Mouse (Mus musculus) cortical plate, adult 2 months (tissue): ENCODE results near the gene Chil1. TPM values are rescaled to one million over a fixed set of nuclear protein-coding genes. Genes with fewer than 3 reads are reported as not detected.
A peak's percentile ranks its signal among the peaks of the same experiment; 100 is the strongest.

Source experiments
- H3K27ac ChIP-seq: fragments of 200-500 bp; 2 replicates; pipeline ENCODE4 v1.5.1; 2012; ENCODE audit warnings: low read length, control low read depth, inconsistent platforms; ENCODE audit not compliant: insufficient read depth
- H3K4me1 ChIP-seq: fragments of 200-500 bp; 2 replicates; pipeline ENCODE4 v1.6.1; 2011; ENCODE audit warnings: low read length; ENCODE audit not compliant: control insufficient read depth, insufficient read depth
- H3K4me3 ChIP-seq: fragments of 200-500 bp; 2 replicates; pipeline ENCODE4 v1.5.1; 2011; ENCODE audit warnings: mild to moderate bottlenecking, low read length, control low read depth; ENCODE audit not compliant: insufficient read depth
- CTCF ChIP-seq: fragments of 200-500 bp; IDR thresholded peaks from 2 replicates; pipeline ENCODE4 v1.5.1; 2011; ENCODE audit warnings: mild to moderate bottlenecking, control low read depth, low read length; ENCODE audit not compliant: insufficient read depth; ENCODE audit errors: extremely low read depth
- POLR2A ChIP-seq: fragments of 200-500 bp; IDR thresholded peaks from 2 replicates; pipeline ENCODE4 v1.6.1; 2011; ENCODE audit warnings: mild to moderate bottlenecking, low read length, control low read depth; ENCODE audit not compliant: insufficient read depth; ENCODE audit errors: extremely low read depth
- polyA plus RNA-seq: library from polyadenylated mRNA; depleted of rRNA; stranded (reverse); fragments of >200 nt; gene quantifications from 2 replicates; pipeline ENCODE4 v1.2.3, GENCODE M21; 2012

Chil1 gene
- polyA plus RNA-seq, 1 experiment, result 18.1 TPM

- H3K27ac ChIP-seq, result no peak overlapping the region
- H3K4me1 ChIP-seq, result no peaks in the 10 kb centered on the region; the same call in 1 of the 2 replicates
- no peak for TF ChIP-seq POLR2A
- no peak overlapping the region for H3K4me3 ChIP-seq
These were observed 30.4 kb downstream of the Chil1 start for GRCm38 (mm10) chr1:134212351-134212750.

GRCm38 (mm10) chr1:134213405-134213804 is 31.4 kb downstream of the Chil1 start:
- Histone ChIP-seq H3K4me1 (peaks cover 3% of the 10 kb centered on the region), H3K27ac (no peak overlapping the region), H3K4me3 (no peak overlapping the region)
- TF ChIP-seq CTCF (no peak), POLR2A (no peak)

DNA sequence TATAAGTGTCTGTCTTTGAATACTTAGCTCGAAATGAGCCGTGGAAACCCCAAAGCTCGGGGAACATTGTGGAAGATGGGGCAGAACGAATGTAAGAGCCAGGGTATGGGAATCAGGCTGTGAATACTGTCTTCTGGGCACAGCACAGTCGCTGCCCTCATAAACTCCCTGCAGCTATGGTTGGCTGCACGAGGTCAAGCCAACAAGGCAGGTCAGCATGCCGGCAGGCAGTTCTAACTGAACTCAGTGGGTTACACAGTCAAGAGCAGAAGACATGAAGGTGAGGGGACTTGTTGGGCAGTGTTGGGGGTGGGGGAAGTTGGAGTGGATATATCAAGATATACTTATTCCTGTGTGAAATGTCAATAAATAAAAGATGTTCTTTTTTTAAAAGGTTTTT is 33.1 kb downstream of the Chil1 start:
- TF ChIP-seq CTCF (no peak), POLR2A (no peak)
- Histone ChIP-seq H3K4me3 (no peak overlapping the region), H3K4me1 (peaks cover 14% of the 10 kb centered on the region), H3K27ac (no peak overlapping the region)

DNA sequence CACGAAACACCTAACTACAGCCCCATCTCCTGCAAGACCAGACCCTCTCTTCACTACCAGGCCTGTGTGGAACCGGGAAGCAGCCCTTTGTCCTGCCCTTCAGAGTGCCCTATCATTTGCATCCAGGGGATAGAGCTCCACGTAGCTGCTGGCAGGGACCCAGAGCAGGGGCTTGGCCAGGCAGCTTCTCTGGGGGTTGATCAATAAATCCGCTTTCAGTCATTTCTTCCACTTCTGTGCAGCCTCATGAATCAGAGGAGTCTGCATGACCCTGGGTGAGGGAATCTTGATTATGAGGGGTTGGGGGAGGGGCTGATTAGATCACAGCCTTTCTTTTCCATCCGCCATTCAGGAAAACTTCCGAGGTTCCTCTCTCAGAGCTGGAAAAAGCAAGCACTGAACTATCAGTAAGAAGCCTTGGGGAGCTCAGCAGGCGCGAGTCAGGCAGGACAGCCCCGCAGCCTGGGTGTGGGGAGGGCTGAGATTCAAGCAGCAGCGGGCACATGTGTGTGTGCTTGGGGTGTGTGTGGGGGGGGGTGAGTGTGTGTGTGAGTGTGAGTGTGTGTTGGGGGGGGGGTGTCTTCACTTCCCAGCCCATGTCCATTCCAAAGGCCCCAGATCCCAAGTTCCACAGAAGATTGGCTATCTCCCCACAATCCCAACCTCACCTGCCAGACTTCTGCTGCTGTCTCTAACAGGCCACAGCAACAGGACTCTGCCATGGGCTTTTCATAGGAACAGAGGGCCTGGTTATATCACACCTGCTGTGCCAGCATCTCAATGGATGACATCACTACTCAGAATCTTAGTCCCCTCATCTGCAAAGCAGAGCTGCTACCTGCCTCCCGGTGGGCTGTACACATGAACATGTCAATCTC is 34.0 kb downstream of the Chil1 start:
- TF ChIP-seq CTCF (no peak), POLR2A (no peak)
- Histone ChIP-seq H3K4me1 (peaks cover 14% of the 10 kb centered on the region), H3K27ac (no peak overlapping the region), H3K4me3 (no peak overlapping the region)

DNA sequence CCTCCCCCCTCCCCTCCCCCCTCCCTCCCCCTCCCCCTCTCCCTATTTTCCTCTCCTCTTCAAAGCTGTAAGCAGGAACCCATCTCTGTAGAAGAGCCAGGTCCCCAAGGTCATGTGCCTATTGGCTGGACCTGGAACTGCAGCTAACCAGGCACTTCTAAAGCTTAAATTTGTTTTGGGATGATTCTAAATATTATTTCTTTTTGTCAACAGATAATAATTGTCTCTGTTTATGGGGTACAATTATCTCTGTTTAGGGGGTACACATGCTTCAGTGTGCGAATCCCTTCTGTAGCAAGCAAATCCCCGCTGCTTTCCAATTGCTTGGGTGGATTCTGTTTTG is 34.6 kb downstream of the Chil1 start:
- no peak overlapping the region for H3K27ac ChIP-seq
- peaks cover 14% of the 10 kb centered on the region for H3K4me1 ChIP-seq
- TF ChIP-seq CTCF (no peak), POLR2A (no peak)
- H3K4me3 ChIP-seq, result no peak overlapping the region

DNA sequence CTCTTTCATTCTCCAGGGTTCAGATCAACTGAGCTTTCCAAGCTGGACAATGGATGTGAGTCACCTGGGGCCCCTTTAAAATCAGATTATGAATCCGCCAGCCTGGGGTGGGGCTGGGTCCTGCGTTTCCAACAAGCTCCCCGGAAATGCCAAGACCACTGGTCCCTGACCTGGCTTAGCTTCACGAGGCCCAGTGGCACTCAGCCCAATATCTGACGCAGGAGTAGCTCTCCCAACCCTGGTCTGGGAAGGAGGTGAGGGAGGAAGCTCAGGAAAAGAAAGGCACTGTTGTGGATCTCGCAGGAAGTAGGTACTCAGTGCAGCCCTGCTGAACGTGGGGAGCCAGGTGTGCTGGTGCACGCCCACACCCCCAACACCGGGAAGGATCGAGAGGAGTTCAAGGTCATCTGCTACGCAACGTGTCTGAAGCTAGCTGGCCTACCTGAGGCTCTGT is 35.1 kb downstream of the Chil1 start:
- Histone ChIP-seq H3K27ac (no peak overlapping the region), H3K4me1 (peaks cover 14% of the 10 kb centered on the region), H3K4me3 (no peak overlapping the region)
- no peak for TF ChIP-seq POLR2A
- TF ChIP-seq CTCF, result no peak

- no peak for TF ChIP-seq POLR2A
- no peak for TF ChIP-seq CTCF
- Histone ChIP-seq H3K4me1 (peaks cover 14% of the 10 kb centered on the region), H3K4me3 (no peak overlapping the region), H3K27ac (no peak overlapping the region)
These were observed 36.0 kb downstream of the Chil1 start for GRCm38 (mm10) chr1:134217942-134218341.

DNA sequence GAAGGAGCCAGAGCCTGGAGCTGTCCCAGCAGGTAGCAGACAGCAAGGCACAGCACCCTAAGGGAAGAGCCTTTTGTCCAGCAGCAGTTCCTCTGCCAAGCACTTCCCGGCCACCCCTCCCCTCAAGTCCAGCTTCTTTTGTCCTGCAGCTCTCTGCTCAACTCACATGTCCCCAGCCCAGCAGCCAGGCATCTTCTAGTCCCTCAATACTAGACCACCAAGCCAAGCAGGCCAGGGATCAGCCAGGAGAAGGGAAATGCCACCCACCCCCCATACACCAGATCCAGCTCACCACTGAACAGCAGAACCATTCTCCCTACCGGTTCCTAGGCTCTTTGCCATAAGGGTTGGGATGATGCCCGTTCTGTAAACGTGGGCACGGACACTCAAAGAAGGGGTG is 37.6 kb downstream of the Chil1 start:
- H3K4me1 ChIP-seq, result peaks cover 14% of the 10 kb centered on the region
- H3K27ac ChIP-seq, result peak overlapping the region; percentile 57; the same call in 1 of the 2 replicates
- TF ChIP-seq POLR2A (no peak), CTCF (no peak)
- no peak overlapping the region for H3K4me3 ChIP-seq

- H3K4me3 ChIP-seq, result no peak overlapping the region
- H3K27ac ChIP-seq, result no peak overlapping the region
- TF ChIP-seq CTCF (no peak), POLR2A (no peak)
- peaks cover 14% of the 10 kb centered on the region for H3K4me1 ChIP-seq
These were observed 39.2 kb downstream of the Chil1 start for GRCm38 (mm10) chr1:134221172-134221571.

- peaks cover 14% of the 10 kb centered on the region for H3K4me1 ChIP-seq
- H3K27ac ChIP-seq, result no peak overlapping the region
- H3K4me3 ChIP-seq, result no peak overlapping the region
- TF ChIP-seq POLR2A, result no peak
- TF ChIP-seq CTCF, result no peak
These were observed 40.4 kb downstream of the Chil1 start for GRCm38 (mm10) chr1:134222122-134223055.
